Mouse (Mus musculus) granulocyte monocyte progenitor cell, adult 5-6 weeks (primary cell): ENCODE results near the gene Prkar2b. TPM values are rescaled to one million over a fixed set of nuclear protein-coding genes. Genes with fewer than 3 reads are reported as not detected.
"Not testable (repeated sequence)": the region's sequence is repeated elsewhere in the genome, so short reads cannot be mapped to it uniquely, and the experiment has no call there.

ENCODE experiments used
- ATAC-seq: replicated peaks from 2 replicates; pipeline ENCODE4 v1.8.0; 2016; ENCODE audit warnings: mild to moderate bottlenecking, moderate TSS enrichment, inconsistent platforms; ENCODE audit not compliant: poor library complexity, severe bottlenecking
- total RNA-seq, 2 experiments: library from RNA; stranded (forward) in 1 of 2; stranded (reverse) in 1 of 2; fragments of 200-712, 200-1000 nt in 1 of 2; fragments of >200 nt in 1 of 2; fragmentation: Nextera tagmentation in 1 of 2; gene quantifications; 2 replicates each; pipeline ENCODE4 v1.2.3; 2014 to 2017

The Prkar2b gene
- total RNA-seq, 2 experiments from 2014 or later, result 66.3 to 95.1 TPM

GRCm38 (mm10) chr12:32012169-32012568 is 48.9 kb downstream of the Prkar2b start:
- 0 out of 2 replicates have a peak, but pooled peaks have one; percentile 16 for ATAC-seq

DNA sequence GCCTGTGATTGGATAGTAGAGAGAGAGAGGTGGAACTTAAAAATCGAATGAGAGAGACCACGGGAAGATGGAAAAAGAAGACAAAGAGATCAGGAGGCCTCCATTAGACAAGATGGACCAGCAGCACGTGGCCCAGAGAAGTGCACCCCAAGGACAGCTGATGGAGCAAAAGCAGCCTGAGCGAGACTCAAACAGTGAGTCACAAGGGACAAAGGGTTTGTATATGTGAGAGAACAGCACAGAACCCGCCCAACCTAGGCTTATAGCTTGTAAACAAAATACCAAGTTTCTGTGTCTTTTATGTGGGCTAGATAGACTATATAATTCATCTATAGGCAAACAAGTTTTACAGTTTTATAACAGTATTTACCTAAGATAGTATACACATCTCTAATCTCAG is 50.0 kb downstream of the Prkar2b start:
- ATAC-seq, result no peak

DNA sequence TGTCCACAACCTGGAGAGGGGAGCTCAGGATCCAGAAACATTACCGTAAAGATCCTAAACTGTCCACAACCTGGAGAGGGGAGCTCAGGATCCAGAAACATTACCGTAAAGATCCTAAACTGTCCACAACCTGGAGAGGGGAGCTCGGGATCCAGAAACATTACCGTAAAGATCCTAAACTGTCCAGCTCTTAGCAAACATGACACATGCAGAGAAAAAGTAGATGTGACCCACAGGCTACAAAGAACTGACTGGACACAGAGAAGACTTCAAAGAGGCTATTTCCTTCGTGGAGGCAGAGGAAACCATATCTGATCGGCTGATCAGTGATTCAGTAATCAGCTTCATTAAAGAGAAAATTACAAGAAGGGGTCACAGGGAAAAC is 51.1 kb downstream of the Prkar2b start:
- ATAC-seq, result not testable (repeated sequence)

DNA sequence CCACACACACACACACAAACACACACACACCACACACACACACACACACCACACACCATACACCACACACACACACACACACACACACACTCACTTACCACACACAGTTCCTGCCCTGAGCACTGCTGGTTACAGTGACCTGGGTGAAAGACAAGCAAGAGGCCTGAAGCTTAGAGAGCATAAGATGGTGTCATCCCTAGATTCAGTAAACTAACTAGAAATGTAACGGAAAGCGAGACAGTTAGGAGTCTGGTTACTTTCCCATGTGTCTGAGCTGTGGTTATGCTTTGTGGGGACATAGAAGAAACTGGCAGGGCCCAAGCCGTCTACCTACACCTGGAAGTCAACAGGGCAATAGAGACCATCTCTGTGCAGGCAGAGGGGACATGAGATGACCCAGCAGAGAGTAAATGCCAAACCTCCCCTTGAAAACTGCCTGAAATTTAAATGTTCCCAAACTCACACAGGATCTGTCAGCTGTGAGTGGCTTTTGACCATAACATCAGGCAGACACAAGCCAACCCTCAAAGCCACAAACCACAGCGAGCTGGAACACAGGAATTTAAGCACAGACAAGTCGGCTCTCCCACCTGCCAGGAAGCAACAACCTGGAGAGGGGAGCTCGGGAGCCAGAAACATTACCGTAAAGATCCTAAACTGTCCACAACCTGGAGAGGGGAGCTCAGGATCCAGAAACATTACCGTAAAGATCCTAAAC is 51.7 kb downstream of the Prkar2b start:
- peak; percentile 52 for ATAC-seq

DNA sequence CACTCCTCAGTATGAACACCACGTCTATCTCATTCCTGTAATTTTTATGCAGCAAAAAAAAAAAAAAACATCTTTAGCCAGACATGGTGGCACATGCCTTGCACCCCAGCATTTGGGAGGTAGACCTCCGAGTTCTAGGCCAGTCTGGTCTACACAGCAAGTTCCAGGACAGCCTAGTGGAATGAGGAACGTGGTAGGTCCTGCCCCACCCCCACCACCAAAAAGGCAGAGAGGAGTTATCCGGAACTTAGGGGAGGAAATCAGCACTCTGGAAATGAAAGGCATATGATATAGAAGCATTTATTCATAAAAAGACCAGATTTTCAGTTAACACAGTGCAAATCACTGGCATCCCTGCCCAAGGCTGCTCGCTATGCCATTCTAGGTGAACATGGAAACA is 52.4 kb downstream of the Prkar2b start:
- ATAC-seq, result peak; percentile 40

- no peak for ATAC-seq
Measured at GRCm38 (mm10) chr12:32007646-32008045, 53.5 kb downstream of the Prkar2b start.

GRCm38 (mm10) chr12:32007040-32007439 is 54.1 kb downstream of the Prkar2b start:
- ATAC-seq, result no peak

GRCm38 (mm10) chr12:32006391-32006929 is 54.6 kb downstream of the Prkar2b start:
- no peak for ATAC-seq

DNA sequence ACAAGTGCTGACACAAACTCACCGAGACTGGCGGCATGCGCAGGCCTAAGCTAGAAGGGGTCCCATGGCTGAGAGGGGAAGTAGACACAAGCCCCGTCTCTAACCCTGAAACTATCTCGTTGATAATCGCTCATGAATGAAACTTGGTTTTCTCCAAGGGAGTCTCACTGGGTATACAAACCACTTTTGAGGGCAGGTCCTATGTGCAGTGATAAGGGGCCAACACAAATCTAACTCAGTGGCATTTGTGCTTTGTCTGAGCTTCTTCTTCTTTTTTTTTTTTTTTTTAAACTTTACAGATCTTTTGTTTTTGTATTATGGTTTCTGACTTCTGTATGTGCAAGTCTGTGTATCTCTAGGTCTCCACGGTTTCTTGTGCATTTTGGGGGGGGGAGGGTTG is 60.6 kb downstream of the Prkar2b start:
- peak; percentile 10; the same call in 1 of the 2 replicates for ATAC-seq

- ATAC-seq, result no peak
Measured at GRCm38 (mm10) chr12:31998706-31999105, 62.4 kb downstream of the Prkar2b start.

GRCm38 (mm10) chr12:31997328-31997878 is 63.7 kb downstream of the Prkar2b start:
- ATAC-seq, result no peak

GRCm38 (mm10) chr12:31996877-31997276 is 64.2 kb downstream of the Prkar2b start:
- ATAC-seq, result peak; percentile 84

GRCm38 (mm10) chr12:31990575-31990974 is 70.5 kb downstream of the Prkar2b start:
- no peak for ATAC-seq

- no peak for ATAC-seq
Measured at GRCm38 (mm10) chr12:31989726-31990125, 71.4 kb downstream of the Prkar2b start.

GRCm38 (mm10) chr12:31986463-31986862 is 74.6 kb downstream of the Prkar2b start:
- no peak for ATAC-seq

- no peak for ATAC-seq
Measured at GRCm38 (mm10) chr12:31985738-31986137, 75.4 kb downstream of the Prkar2b start.

DNA sequence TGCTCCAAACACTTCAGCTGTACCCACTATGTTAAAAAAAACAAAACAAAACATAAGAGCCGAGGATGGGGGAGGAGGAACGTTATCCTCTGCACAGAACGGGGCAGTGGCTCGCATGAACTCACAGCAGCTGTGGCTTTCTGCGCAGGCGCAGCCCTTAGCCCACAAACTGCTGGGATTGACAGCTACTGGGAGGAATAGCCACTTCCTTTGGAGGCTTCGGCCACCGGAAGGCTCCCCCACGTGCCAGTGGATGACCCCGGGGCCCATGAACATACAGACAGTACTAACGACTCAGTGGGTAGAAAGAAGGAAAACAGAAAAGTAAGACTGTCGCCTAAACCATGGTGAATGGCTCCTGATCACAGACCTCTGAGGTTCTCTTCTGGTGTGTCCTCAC is 76.4 kb downstream of the Prkar2b start:
- ATAC-seq, result peak; percentile 61

GRCm38 (mm10) chr12:31984206-31984605 is 76.9 kb downstream of the Prkar2b start:
- no peak; the same call in 1 of the 2 replicates for ATAC-seq

DNA sequence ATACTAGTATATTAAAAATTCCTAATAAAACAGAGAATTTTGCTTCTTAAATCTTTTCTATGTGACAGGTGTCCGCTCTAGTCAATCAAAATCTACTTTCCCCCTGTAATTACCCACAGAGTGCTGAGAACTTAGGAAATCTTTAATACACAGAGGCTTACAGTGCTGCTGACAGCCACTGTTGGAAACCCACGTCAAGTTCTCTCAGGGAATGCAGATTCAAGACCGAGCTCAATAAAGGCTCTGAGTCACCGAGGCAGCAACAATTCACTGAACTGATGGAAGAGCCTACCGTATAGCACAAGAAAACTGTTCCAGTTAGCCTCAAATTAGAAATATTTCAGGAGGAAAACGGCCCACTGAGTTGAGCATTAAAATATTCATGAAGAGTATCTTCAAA is 77.3 kb downstream of the Prkar2b start:
- no peak for ATAC-seq

DNA sequence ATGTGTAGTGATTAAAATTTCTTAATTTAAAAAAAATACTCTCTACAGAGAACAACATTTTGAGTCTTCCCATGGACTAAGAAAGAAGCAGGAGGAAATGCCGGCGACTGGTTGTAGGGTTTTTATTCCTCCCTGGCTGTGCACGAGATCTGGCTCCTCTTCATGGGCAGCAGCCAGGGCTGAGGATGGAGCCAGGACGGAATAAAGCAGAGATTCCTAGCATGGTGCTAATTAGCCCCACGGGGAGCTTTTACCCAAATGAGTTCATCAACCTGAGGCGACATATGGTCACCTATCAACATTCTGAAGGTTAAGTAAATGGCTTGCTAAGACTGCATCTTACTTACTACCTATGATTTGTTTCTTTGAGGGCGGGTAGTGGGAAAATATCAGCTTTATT is 77.9 kb downstream of the Prkar2b start:
- no peak for ATAC-seq

- ATAC-seq, result no peak
Measured at GRCm38 (mm10) chr12:31977613-31978195, 83.4 kb downstream of the Prkar2b start.
